Mouse (Mus musculus) embryonic facial prominence, embryonic 13.5 days (tissue): ENCODE measurements at regions not wholly inside any gene's neighbourhood (a gene's known extent, or its start where the extent isn't known, plus 50 kb on each side); places are given as distances from the start of the nearest gene placed in this dataset.
A peak's percentile ranks its signal among the peaks of the same experiment; 100 is the strongest.

Experiments
- ATAC-seq: fragments of 200-750 bp; cut with Nextera tagmentation; 2 replicates; pipeline ENCODE4 v1.8.0; 2017; ENCODE audit warnings: low read depth; ENCODE audit not compliant: insufficient number of reproducible peaks, insufficient read depth, low FRiP score, low TSS enrichment
- H3K27ac ChIP-seq: fragments of 300-500 bp; sonication (generic); 2 replicates; pipeline ENCODE4 v1.5.1; 2015; ENCODE audit warnings: moderate library complexity, mild to moderate bottlenecking, inconsistent platforms
- H3K27me3 ChIP-seq: fragments of 300-500 bp; sonication (generic); 2 replicates; pipeline ENCODE4 v1.6.1; 2015; ENCODE audit warnings: mild to moderate bottlenecking, inconsistent platforms
- H3K36me3 ChIP-seq: fragments of 300-500 bp; sonication (generic); 2 replicates; pipeline ENCODE4 v1.6.1; 2015; ENCODE audit warnings: mild to moderate bottlenecking, inconsistent platforms
- H3K4me1 ChIP-seq: fragments of 300-500 bp; sonication (generic); 2 replicates; pipeline ENCODE4 v1.6.1; 2015; ENCODE audit warnings: inconsistent platforms
- H3K4me2 ChIP-seq: fragments of 300-500 bp; sonication (generic); 2 replicates; pipeline ENCODE4 v1.6.1; 2015; ENCODE audit warnings: moderate library complexity, mild to moderate bottlenecking, inconsistent platforms
- H3K4me3 ChIP-seq: fragments of 300-500 bp; sonication (generic); 2 replicates; pipeline ENCODE4 v1.5.1; 2015; ENCODE audit warnings: mild to moderate bottlenecking, inconsistent platforms
- H3K9ac ChIP-seq: fragments of 300-500 bp; sonication (generic); 2 replicates; pipeline ENCODE4 v1.6.1; 2015; ENCODE audit warnings: mild to moderate bottlenecking, inconsistent platforms
- H3K9me3 ChIP-seq: fragments of 300-500 bp; sonication (generic); 2 replicates; pipeline ENCODE4 v1.6.1; 2016; ENCODE audit warnings: inconsistent platforms
- WGBS: fragments of 180-500 bp; shearing (Covaris S2); methylation state at CpG from one replicate; pipeline ENCODE4 v1.1.7; 2015; ENCODE audit warnings: mixed read lengths; 5-methylcytosine and 5-hydroxymethylcytosine counted together

DNA sequence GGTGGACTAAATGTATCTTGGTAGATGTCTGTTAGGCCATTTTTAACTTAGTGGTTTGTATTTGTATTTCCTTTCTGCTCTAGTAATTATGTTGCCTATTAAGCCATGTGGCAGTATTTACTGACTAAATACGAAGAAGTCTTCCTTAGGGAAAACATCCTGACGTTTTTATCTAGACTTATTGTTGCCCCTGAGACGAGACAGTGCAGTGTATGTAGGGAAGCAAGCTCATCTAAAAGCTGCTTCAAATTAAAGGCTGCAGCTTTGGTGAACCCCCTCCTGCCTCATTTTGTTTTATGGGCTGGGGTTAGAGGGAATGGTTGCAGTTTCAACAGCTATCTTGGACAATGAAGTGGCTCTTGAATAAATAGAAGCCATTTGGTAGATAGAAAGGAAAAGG, 54.6 kb upstream of the C1galt1 start:
- no peak overlapping the region for H3K9ac ChIP-seq
- 9% methylated on average over 3 of the region's 3 CpGs for WGBS
- no peak for ATAC-seq
- no peak overlapping the region for H3K4me3 ChIP-seq
- H3K27ac ChIP-seq: no peak overlapping the region
- H3K9me3 ChIP-seq: no peaks in the 10 kb centered on the region
- H3K4me2 ChIP-seq: no peak overlapping the region
- H3K27me3 ChIP-seq: no peaks in the 10 kb centered on the region
- H3K4me1 ChIP-seq: no peaks in the 10 kb centered on the region
- no peaks in the 10 kb centered on the region for H3K36me3 ChIP-seq

GRCm38 (mm10) chr6:7789071-7789470, 55.6 kb upstream of the C1galt1 start:
- no peaks in the 10 kb centered on the region for H3K27me3 ChIP-seq
- H3K27ac ChIP-seq: 0 out of 2 replicates have a peak overlapping the region, but pooled peaks have one; percentile 11
- no peak overlapping the region for H3K4me3 ChIP-seq
- no peaks in the 10 kb centered on the region for H3K36me3 ChIP-seq
- H3K4me1 ChIP-seq: no peaks in the 10 kb centered on the region
- H3K9me3 ChIP-seq: no peaks in the 10 kb centered on the region
- ATAC-seq: no peak
- WGBS: 72% methylated on average over 3 of the region's 3 CpGs
- H3K9ac ChIP-seq: no peak overlapping the region
- H3K4me2 ChIP-seq: no peak overlapping the region

- no peak overlapping the region for H3K4me2 ChIP-seq
- ATAC-seq: no peak
- no peaks in the 10 kb centered on the region for H3K4me1 ChIP-seq
- H3K4me3 ChIP-seq: no peak overlapping the region
- H3K9ac ChIP-seq: no peak overlapping the region
- WGBS: 75% methylated on average over 4 of the region's 4 CpGs
- no peak overlapping the region for H3K27ac ChIP-seq
- no peaks in the 10 kb centered on the region for H3K9me3 ChIP-seq
- no peaks in the 10 kb centered on the region for H3K36me3 ChIP-seq
- H3K27me3 ChIP-seq: no peaks in the 10 kb centered on the region
Measured at GRCm38 (mm10) chr6:7785407-7785806, 59.2 kb upstream of the C1galt1 start.

GRCm38 (mm10) chr6:7783059-7783458, 61.6 kb upstream of the C1galt1 start:
- Histone ChIP-seq H3K4me2 (no peak overlapping the region), H3K9ac (no peak overlapping the region), H3K27ac (no peak overlapping the region), H3K4me1 (no peaks in the 10 kb centered on the region), H3K4me3 (no peak overlapping the region), H3K36me3 (no peaks in the 10 kb centered on the region), H3K9me3 (no peaks in the 10 kb centered on the region), H3K27me3 (no peaks in the 10 kb centered on the region)
- WGBS: 53% methylated on average over 1 of the region's 1 CpGs
- ATAC-seq: no peak

- H3K4me3 ChIP-seq: no peak overlapping the region
- ATAC-seq: no peak
- no peak overlapping the region for H3K9ac ChIP-seq
- no peaks in the 10 kb centered on the region for H3K27me3 ChIP-seq
- H3K4me2 ChIP-seq: no peak overlapping the region
- 79% methylated on average over 2 of the region's 2 CpGs for WGBS
- H3K4me1 ChIP-seq: no peaks in the 10 kb centered on the region
- H3K27ac ChIP-seq: no peak overlapping the region
- no peaks in the 10 kb centered on the region for H3K9me3 ChIP-seq
- H3K36me3 ChIP-seq: no peaks in the 10 kb centered on the region
Measured at GRCm38 (mm10) chr6:7779959-7780358, 64.7 kb upstream of the C1galt1 start.

GRCm38 (mm10) chr6:7778642-7779404, 65.8 kb upstream of the C1galt1 start:
- no peak for ATAC-seq
- no peaks in the 10 kb centered on the region for H3K27me3 ChIP-seq
- no peaks in the 10 kb centered on the region for H3K36me3 ChIP-seq
- H3K9me3 ChIP-seq: no peaks in the 10 kb centered on the region
- H3K27ac ChIP-seq: no peak overlapping the region
- no peaks in the 10 kb centered on the region for H3K4me1 ChIP-seq
- 61% methylated on average over 7 of the region's 7 CpGs for WGBS
- no peak overlapping the region for H3K4me3 ChIP-seq
- no peak overlapping the region for H3K9ac ChIP-seq
- H3K4me2 ChIP-seq: no peak overlapping the region

DNA sequence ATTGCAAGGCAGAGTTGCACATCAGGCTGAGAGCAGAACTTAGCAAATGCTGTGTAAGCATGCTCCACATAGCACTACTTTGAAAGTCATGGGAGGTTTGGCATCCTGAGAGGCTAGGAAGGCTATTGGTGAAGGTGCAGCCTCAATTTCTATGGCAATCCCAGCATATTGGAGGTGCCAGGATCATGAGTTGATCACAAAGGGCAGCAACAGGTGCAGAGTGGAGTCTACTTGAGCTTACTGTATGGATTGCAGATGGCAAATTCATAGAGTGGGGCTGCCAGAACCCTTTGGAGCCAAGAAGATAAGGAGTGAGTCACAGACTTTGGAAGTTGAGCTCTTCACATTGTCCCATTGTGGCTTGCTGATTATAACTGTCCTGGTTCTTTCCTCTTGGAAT, 75.4 kb upstream of the Asns start:
- H3K4me3 ChIP-seq: no peak overlapping the region
- H3K36me3 ChIP-seq: no peaks in the 10 kb centered on the region
- no peak overlapping the region for H3K4me2 ChIP-seq
- H3K9me3 ChIP-seq: no peaks in the 10 kb centered on the region
- no peak overlapping the region for H3K27ac ChIP-seq
- no peak for ATAC-seq
- no peaks in the 10 kb centered on the region for H3K27me3 ChIP-seq
- 0 out of 2 replicates have a peak, but pooled peaks cover under 1% of the 10 kb centered on the region for H3K4me1 ChIP-seq
- H3K9ac ChIP-seq: no peak overlapping the region

- no peaks in the 10 kb centered on the region for H3K9me3 ChIP-seq
- H3K27me3 ChIP-seq: no peaks in the 10 kb centered on the region
- H3K4me3 ChIP-seq: no peak overlapping the region
- no peak overlapping the region for H3K9ac ChIP-seq
- WGBS: 85% methylated on average over 4 of the region's 4 CpGs
- no peak overlapping the region for H3K4me2 ChIP-seq
- ATAC-seq: no peak
- H3K27ac ChIP-seq: no peak overlapping the region
- no peaks in the 10 kb centered on the region for H3K36me3 ChIP-seq
- H3K4me1 ChIP-seq: no peaks in the 10 kb centered on the region
Measured at GRCm38 (mm10) chr6:7767631-7768030, 74.6 kb upstream of the Asns start.

DNA sequence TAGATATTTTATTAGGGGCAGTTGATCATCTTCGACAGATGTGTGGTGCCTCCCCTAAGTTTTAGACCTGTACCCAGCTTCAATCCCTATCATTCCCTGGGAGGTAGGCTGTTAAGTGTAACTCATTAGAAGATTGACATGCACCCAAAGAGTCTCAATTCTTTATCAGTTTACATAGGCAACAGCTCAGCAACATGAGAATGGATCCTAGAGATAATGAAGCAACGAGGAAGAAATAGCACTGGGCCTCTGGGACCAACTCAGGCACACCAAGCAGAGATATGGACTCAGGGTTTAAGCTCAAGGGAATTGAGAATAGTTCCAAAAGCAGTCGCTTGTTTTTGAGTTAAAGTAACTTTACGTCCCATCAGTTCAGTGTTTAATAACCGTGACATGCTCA, 66.3 kb upstream of the Asns start:
- Histone ChIP-seq H3K36me3 (no peaks in the 10 kb centered on the region), H3K4me3 (no peak overlapping the region), H3K27ac (no peak overlapping the region), H3K4me1 (peaks cover 4% of the 10 kb centered on the region; the same call in 1 of the 2 replicates), H3K9me3 (no peaks in the 10 kb centered on the region), H3K4me2 (no peak overlapping the region), H3K27me3 (no peaks in the 10 kb centered on the region), H3K9ac (no peak overlapping the region)
- 77% methylated on average over 5 of the region's 5 CpGs for WGBS
- ATAC-seq: no peak

- no peak for ATAC-seq
- no peak overlapping the region for H3K27ac ChIP-seq
- no peak overlapping the region for H3K4me3 ChIP-seq
- H3K4me1 ChIP-seq: peaks cover 4% of the 10 kb centered on the region; the same call in 1 of the 2 replicates
- 84% methylated on average over 2 of the region's 2 CpGs for WGBS
- H3K4me2 ChIP-seq: no peak overlapping the region
- H3K9ac ChIP-seq: no peak overlapping the region
- H3K27me3 ChIP-seq: no peaks in the 10 kb centered on the region
- no peaks in the 10 kb centered on the region for H3K9me3 ChIP-seq
- no peaks in the 10 kb centered on the region for H3K36me3 ChIP-seq
Measured at GRCm38 (mm10) chr6:7753895-7754294, 60.8 kb upstream of the Asns start.

- peaks cover 4% of the 10 kb centered on the region; the same call in 1 of the 2 replicates for H3K4me1 ChIP-seq
- no peak overlapping the region for H3K27ac ChIP-seq
- no peak for ATAC-seq
- H3K4me3 ChIP-seq: no peak overlapping the region
- 57% methylated on average over 5 of the region's 5 CpGs for WGBS
- no peaks in the 10 kb centered on the region for H3K27me3 ChIP-seq
- no peak overlapping the region for H3K9ac ChIP-seq
- H3K4me2 ChIP-seq: no peak overlapping the region
- H3K9me3 ChIP-seq: no peaks in the 10 kb centered on the region
- no peaks in the 10 kb centered on the region for H3K36me3 ChIP-seq
Measured at GRCm38 (mm10) chr6:7752885-7753611, 60.0 kb upstream of the Asns start.

- H3K27ac ChIP-seq: no peak overlapping the region
- no peaks in the 10 kb centered on the region for H3K27me3 ChIP-seq
- H3K4me1 ChIP-seq: no peaks in the 10 kb centered on the region
- H3K4me3 ChIP-seq: no peak overlapping the region
- no peaks in the 10 kb centered on the region for H3K9me3 ChIP-seq
- ATAC-seq: no peak
- no peak overlapping the region for H3K9ac ChIP-seq
- H3K4me2 ChIP-seq: no peak overlapping the region
- H3K36me3 ChIP-seq: no peaks in the 10 kb centered on the region
- 78% methylated on average over 3 of the region's 3 CpGs for WGBS
Measured at GRCm38 (mm10) chr6:7748536-7748935, 55.5 kb upstream of the Asns start.
